Mouse (Mus musculus) midbrain, embryonic 10.5 days (tissue): ENCODE results near the gene Hist1h2ao. TPM values are rescaled to one million over a fixed set of nuclear protein-coding genes. Genes with fewer than 3 reads are reported as not detected.
A peak's percentile ranks its signal among the peaks of the same experiment; 100 is the strongest.
"Not testable (repeated sequence)": the region's sequence is repeated elsewhere in the genome, so short reads cannot be mapped to it uniquely, and the experiment has no call there.

Experiments
- DNase-seq: peaks from one replicate; pipeline ENCODE4 v3.0.0-alpha.2; 2017; ENCODE audit warnings: low spot score
- H3K27ac ChIP-seq: fragments of 300-500 bp; sonication (generic); replicated peaks from 2 replicates; pipeline ENCODE4 v1.5.1; 2016; ENCODE audit warnings: mild to moderate bottlenecking
- H3K27me3 ChIP-seq: fragments of 300-500 bp; sonication (generic); 2 replicates; pipeline ENCODE4 v1.6.1; 2016; ENCODE audit warnings: low read depth, mild to moderate bottlenecking; ENCODE audit not compliant: poor library complexity, severe bottlenecking
- H3K36me3 ChIP-seq: fragments of 300-500 bp; sonication (generic); 2 replicates; pipeline ENCODE4 v1.6.1; 2016; ENCODE audit warnings: mild to moderate bottlenecking, moderate library complexity
- H3K4me1 ChIP-seq: fragments of 300-500 bp; sonication (generic); 2 replicates; pipeline ENCODE4 v1.6.1; 2016
- H3K4me3 ChIP-seq: fragments of 300-500 bp; sonication (generic); 2 replicates; pipeline ENCODE4 v1.5.1; 2016; ENCODE audit warnings: mild to moderate bottlenecking, moderate library complexity
- H3K9me3 ChIP-seq: fragments of 300-500 bp; sonication (generic); replicated peaks from 2 replicates; pipeline ENCODE4 v1.6.1; 2016; ENCODE audit warnings: mild to moderate bottlenecking
- WGBS: fragments of 180-500 bp; shearing (Covaris S2); methylation state at CpG from one replicate; pipeline ENCODE4 v1.1.7; 2016; 5-methylcytosine and 5-hydroxymethylcytosine counted together
- polyA plus RNA-seq: library from polyadenylated mRNA; unstranded; fragments of >200 nt; fragmentation: Nextera tagmentation; extraction: Ambion mirVana; gene quantifications from 2 replicates; pipeline ENCODE4 v1.2.1, GENCODE M21; 2016

The Hist1h2ao gene
- polyA plus RNA-seq, 1 experiment from 2014 or later, result 1.6 TPM

DNA sequence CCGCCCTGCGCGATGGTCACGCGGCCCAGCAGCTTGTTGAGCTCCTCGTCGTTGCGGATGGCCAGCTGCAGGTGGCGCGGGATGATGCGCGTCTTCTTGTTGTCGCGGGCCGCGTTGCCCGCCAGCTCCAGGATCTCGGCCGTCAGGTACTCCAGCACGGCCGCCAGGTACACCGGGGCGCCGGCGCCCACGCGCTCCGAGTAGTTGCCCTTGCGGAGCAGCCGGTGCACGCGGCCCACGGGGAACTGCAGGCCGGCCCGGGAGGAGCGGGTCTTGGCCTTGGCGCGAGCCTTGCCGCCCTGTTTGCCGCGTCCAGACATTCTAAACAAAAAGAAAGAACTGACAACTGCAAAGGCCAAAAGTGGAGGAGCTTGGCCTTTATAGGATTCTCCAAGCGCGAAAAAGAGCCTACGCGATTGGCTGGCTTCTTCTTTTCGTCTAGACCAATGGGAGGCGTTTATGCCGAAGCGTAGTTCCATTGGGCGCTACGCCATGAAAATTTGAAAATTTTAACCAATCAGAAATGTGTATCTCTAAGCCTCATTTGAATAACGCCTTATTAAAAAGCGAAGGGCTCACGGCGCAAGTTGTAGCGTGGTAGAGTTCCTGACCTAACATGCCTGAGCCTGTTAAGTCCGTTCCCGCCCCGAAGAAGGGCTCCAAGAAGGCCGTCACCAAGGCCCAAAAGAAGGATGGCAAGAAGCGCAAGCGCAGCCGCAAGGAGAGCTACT, 23.2 kb upstream of the Hist1h2ao start, which contains the start of the genes Hist1h2an and Hist1h2bp:
Hist1h2an (minus strand) TSS at position 320 of the 731 bp plus-strand sequence.
Hist1h2bp (plus strand) TSS at position 563 of the 731 bp plus-strand sequence.
- H3K36me3 ChIP-seq, H3K27me3 ChIP-seq, H3K9me3 ChIP-seq: not testable (repeated sequence)
- DNase-seq, result peak; percentile 88
- Histone ChIP-seq H3K27ac (peak within 1 kb of the TSS; percentile 92), H3K4me1 (peaks cover 63% of the 10 kb centered on the region), H3K4me3 (peak within 1 kb of the TSS; percentile 55)
- WGBS, result 0% methylated on average over 42 of the region's 63 CpGs

DNA sequence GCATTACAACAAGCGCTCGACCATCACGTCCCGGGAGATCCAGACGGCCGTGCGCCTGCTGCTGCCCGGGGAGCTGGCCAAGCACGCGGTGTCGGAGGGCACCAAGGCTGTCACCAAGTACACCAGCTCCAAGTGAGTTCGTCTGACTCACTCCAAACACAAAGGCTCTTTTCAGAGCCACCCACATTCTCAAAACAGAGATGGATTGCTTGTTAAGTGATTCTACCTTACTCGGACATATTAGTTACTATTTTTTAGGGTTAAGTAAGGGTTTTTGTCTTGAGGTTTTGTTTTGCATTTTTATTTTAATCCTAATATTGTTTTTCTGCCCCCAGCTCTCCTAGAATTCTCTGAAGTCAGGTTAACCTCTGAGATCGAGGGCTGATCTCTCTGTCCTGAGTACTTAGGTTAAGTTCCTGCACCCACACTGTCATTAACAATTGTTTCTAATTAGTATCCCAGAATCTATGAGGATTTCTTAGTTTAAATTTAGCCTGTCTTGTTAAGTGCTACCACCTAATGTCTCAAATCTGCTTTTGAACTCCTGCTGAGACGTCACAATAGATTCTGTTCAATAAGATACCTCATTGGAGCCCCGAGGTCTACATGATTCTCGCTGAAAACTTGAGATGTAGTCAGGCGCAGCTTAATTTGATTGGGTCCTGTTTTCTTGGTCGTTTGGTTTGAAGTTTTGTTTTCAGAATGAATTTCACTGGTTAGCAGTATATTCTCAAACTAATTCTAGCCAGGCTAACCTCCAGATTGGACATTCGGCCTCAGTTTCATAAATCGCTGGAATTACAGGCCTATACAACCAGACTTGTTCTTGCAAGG, 22.3 kb upstream of the Hist1h2ao start:
- Histone ChIP-seq H3K9me3 (no peaks in the 10 kb centered on the region), H3K27ac (peak overlapping the region; percentile 87), H3K4me1 (peaks cover 56% of the 10 kb centered on the region), H3K36me3 (no peaks in the 10 kb centered on the region), H3K4me3 (peak overlapping the region; percentile 55), H3K27me3 (no peaks in the 10 kb centered on the region)
- DNase-seq, result peak; percentile 20
- WGBS, result 11% methylated on average over 17 of the region's 21 CpGs

DNA sequence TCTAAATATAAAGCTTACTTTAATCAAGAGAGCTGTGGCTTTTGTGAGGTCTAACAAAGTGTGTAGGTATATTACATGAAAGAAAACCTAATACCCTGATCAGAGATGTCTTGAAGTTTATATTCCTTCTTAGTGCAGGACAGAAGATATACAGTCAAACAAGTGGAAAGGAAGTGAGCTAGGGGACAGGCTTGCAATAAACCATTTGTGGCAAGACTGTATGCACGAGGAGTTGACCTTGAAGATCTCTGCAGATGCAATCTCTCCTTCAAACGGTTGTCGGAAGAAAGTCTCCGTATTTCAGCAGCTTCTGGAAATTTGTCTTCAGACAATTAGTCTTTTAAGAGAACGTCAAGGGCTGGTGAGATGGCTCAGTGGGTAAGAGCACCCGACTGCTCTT, 20.3 kb upstream of the Hist1h2ao start:
- no peaks in the 10 kb centered on the region for H3K36me3 ChIP-seq
- H3K27me3 ChIP-seq, result no peaks in the 10 kb centered on the region
- H3K27ac ChIP-seq, result peak overlapping the region; percentile 87; the same call in 1 of the 2 replicates
- no peak for DNase-seq
- peaks cover 46% of the 10 kb centered on the region for H3K4me1 ChIP-seq
- no peak overlapping the region for H3K4me3 ChIP-seq
- 69% methylated on average over 6 of the region's 6 CpGs for WGBS
- no peaks in the 10 kb centered on the region for H3K9me3 ChIP-seq

DNA sequence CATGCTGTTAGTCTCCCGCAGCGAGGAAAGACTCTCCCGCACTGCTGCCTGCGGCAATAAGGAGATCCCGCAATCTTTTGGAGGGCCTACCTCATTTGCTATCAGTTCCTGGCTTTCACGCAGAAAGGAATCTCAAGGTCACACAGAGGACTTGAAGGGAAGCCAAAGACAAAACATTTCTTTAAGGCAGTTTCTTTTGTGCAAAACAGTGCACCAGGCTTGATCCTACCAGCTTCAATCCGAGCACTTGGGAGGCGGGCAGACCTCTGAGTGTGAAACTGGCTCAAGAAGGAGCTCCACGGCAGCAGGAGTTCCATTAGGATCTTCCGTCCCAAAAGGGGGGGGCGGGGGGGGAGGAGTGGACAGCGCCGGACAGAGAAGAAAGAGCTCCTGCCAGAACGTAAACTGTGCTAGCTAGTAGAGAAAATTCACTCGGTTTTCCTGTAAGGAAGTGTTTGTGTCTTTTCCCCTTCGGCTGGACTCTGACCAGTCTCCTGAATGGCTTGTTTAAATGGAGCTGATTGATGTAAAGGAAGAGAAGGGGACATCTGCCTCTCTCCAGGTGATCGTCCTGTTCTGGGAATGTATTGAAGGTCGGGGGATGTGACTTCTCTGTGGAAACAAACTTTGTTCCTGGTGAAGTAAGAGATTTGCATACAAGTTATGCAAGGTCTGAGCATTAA, 19.5 kb upstream of the Hist1h2ao start:
- Histone ChIP-seq H3K36me3 (no peaks in the 10 kb centered on the region), H3K27ac (peak overlapping the region; percentile 85), H3K9me3 (no peaks in the 10 kb centered on the region), H3K27me3 (no peaks in the 10 kb centered on the region), H3K4me3 (peak overlapping the region; percentile 38), H3K4me1 (peaks cover 39% of the 10 kb centered on the region)
- peak; percentile 50 for DNase-seq
- WGBS, result 7% methylated on average over 18 of the region's 18 CpGs

DNA sequence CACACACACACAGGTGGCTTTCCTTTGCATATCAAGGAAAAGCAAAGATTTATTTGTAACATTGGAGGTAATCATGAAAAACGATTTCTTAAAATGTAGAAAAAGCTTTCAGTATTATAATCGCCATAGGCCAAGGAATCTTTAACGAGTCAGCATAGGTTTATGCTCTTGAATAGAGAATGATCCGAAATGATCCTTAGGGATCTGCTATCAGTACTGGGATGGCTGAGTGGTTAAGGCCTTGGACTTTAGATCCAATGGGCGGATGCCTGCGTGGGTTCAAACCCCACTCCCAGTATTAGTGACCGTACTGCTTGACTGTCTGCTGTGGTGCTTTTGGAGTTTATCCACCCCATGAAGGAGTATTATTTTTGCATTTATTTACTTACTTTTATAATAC, 14.7 kb upstream of the Hist1h2ao start:
- no peaks in the 10 kb centered on the region for H3K9me3 ChIP-seq
- no peak for DNase-seq
- no peaks in the 10 kb centered on the region for H3K27me3 ChIP-seq
- no peaks in the 10 kb centered on the region for H3K36me3 ChIP-seq
- no peak overlapping the region for H3K4me3 ChIP-seq
- WGBS, result 89% methylated on average over 7 of the region's 7 CpGs
- H3K4me1 ChIP-seq, result peaks cover 9% of the 10 kb centered on the region
- H3K27ac ChIP-seq, result no peak overlapping the region

DNA sequence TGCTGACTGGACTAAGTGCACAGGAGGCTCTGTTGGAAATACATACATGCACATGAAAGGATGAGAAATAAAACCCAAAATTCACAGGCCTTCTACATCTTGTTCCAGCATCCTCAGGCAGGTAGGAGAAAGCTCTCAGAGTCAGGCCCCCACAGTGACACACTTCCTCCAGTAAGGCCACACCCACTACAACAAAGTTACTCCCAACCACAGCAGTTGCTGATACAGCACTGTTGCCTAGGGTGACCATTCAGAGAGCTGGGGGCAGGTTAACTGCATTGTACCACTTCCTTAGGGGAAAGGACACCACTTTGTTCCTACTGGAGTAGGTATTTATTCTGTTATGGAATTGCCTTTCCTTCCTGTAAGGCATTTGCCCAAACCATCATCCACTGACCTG, 13.1 kb upstream of the Hist1h2ao start:
- H3K27ac ChIP-seq, H3K27me3 ChIP-seq, H3K36me3 ChIP-seq, H3K4me1 ChIP-seq, DNase-seq, H3K4me3 ChIP-seq, H3K9me3 ChIP-seq: not testable (repeated sequence)

DNA sequence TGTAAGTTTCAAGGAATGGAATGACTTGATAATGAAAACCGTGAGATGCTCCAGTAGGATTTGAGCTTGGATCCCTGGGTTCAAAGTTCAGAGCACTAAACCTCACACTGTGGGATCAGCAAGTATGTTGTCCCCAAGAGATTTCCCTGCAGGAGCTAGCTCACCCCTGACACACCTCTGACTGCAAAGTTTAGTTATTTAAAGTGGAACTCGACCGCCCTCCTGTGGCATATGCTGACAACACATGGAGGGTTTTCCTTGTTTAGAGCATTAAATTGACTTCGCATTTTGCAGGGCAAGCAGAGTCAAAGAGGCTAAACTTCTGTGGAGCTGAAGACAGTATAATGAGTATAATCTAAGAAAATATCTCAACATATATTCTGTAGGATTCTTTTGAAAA, 7.2 kb upstream of the Hist1h2ao start:
- WGBS, result no CpG with 5 or more reads among the region's 4 CpGs
- not testable (repeated sequence) for H3K9me3 ChIP-seq, H3K27me3 ChIP-seq, H3K4me1 ChIP-seq, H3K36me3 ChIP-seq, DNase-seq, H3K27ac ChIP-seq, H3K4me3 ChIP-seq

DNA sequence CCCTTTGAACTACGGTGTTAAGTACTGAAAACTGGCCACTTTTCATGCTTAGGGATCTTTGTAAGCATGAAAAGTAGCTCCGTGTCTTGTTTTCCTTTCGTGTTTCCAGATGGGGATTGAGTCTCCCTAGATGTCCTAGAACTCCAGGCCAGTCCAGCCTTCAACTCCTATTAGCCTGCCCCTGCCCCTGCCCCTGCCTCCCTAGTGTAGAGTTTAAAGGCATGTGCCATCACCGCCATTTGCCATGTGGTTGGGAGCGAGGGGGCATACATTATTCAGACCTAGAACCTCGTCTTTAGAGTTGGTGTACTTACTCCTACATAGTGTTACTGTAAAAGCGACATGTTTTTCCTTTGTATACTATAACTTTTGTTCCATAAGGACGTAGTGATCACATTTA, 809 bp downstream of the Hist1h2ao start:
- no CpG with 5 or more reads among the region's 8 CpGs for WGBS
- DNase-seq, H3K4me3 ChIP-seq, H3K9me3 ChIP-seq, H3K4me1 ChIP-seq, H3K36me3 ChIP-seq, H3K27ac ChIP-seq, H3K27me3 ChIP-seq: not testable (repeated sequence)

DNA sequence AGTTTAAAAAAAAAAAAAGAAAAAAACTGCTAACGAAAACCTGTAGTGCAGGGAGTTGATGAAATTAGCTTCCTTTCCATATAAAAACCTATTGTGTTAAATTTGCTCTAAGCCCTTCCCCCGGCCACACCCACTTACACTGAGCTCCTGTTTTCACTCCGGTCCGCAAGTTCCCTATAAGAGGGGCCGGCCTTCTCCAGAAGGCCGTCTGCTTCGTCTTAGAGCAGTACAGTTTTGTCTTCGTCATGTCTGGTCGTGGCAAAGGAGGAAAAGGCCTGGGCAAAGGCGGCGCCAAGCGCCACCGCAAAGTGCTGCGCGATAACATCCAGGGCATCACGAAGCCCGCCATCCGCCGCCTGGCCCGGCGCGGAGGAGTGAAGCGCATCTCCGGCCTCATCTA, 1.3 kb downstream of the Hist1h2ao start, which contains the start of gene Hist1h4m:
Hist1h4m (plus strand) TSS at position 208 of the 400 bp plus-strand sequence.
- H3K4me1 ChIP-seq, H3K36me3 ChIP-seq, H3K9me3 ChIP-seq, DNase-seq, H3K27me3 ChIP-seq: not testable (repeated sequence)
- Histone ChIP-seq H3K4me3 (peak within 1 kb of the TSS; percentile 40), H3K27ac (peak within 1 kb of the TSS; percentile 71)
- WGBS, result no CpG with 5 or more reads among the region's 24 CpGs

DNA sequence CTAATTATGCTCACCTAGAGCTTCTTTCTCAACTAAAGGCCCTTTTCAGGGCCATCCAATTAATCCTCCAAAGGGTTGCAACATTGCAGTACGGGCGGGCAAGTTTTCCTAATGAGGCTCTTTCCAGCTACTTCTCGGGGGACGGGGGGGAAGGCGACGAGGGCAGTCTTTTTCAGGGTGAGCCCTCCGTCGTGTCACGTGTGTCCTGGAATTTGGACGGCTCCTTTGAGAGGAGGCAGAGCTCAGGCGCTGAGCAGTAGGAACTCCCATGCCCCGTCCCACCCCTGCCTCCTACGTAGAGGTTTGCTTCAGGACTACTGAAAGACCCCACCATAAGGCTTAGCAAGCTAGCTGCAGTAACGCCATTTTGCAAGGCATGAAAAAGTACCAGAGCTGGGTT, 1.8 kb downstream of the Hist1h2ao start:
- not testable (repeated sequence) for DNase-seq, H3K36me3 ChIP-seq, H3K27me3 ChIP-seq, H3K9me3 ChIP-seq, H3K4me1 ChIP-seq
- Histone ChIP-seq H3K4me3 (peak overlapping the region; percentile 40), H3K27ac (peak overlapping the region; percentile 71)
- WGBS, result under 1% methylated on average over 14 of the region's 14 CpGs

DNA sequence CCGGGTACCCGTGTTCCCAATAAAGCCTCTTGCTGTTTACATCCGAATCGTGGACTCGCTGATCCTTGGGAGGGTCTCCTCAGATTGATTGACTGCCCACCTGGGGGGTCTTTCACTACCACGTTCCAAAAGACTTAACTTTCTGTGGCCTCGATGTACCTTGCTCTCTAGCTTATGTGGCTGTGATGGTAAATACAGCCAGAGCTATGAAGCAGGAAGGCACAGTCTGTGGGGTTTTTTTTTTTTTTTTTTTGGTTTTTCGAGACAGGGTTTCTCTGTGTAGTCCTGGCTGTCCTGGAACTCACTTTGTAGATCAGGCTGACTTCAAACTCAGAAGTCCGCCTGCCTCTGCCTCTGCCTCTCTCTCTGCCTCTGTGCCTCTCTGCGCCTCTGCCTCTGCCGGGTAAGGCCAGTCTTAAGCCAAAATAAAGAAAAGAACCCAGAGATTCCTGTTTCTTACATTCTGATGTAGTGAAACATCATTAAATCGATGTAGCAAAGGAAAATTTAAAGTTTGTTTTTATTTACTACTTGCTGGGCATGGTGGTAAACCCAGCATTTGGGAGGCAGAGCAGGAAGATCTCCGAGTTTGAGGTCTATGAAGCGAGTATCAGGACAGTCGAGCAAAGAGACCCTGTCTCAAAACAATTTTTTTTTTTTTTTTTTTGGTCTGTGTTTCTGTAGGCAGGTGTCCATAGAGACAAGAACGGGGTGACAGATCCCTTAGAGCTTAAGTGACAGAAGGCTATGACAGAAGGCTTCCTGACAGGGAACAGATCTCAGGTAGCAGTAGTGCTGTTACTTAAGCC, 10.0 kb downstream of the Hist1h2ao start:
- H3K4me1 ChIP-seq, DNase-seq, H3K27me3 ChIP-seq, H3K36me3 ChIP-seq, H3K9me3 ChIP-seq, H3K4me3 ChIP-seq, H3K27ac ChIP-seq: not testable (repeated sequence)
- WGBS, result 76% methylated on average over 7 of the region's 16 CpGs

DNA sequence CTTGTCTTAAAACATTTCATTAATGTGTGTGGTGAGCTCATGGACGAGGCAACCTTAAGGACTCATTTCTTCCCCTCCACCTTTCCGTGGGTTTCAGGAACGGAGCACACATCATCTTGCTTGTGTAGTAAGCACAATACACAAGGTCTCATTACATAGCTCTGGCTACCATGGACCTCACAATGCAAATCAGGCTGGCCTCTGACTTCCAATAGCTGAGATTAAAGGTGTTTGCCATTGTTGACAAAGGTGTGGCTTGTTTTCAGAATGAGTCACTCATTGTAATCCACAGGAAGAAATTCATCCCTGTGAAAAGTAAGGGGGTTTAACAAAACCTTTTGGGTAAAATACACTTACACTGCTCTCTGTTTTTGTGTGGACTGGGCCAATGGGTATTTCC, 18.2 kb downstream of the Hist1h2ao start:
- Histone ChIP-seq H3K36me3 (peaks cover 4% of the 10 kb centered on the region; the same call in 1 of the 2 replicates), H3K27me3 (no peaks in the 10 kb centered on the region), H3K27ac (peak overlapping the region; percentile 49; the same call in 1 of the 2 replicates), H3K9me3 (no peaks in the 10 kb centered on the region), H3K4me1 (0 out of 2 replicates have a peak, but pooled peaks cover 4% of the 10 kb centered on the region), H3K4me3 (no peak overlapping the region)
- 89% methylated on average over 3 of the region's 3 CpGs for WGBS
- DNase-seq, result no peak
